Mouse (Mus musculus): ENCODE measurements at regions not wholly inside any gene's neighbourhood (a gene's known extent, or its start where the extent isn't known, plus 50 kb on each side); places are given as distances from the start of the nearest gene placed in this dataset.

DNA sequence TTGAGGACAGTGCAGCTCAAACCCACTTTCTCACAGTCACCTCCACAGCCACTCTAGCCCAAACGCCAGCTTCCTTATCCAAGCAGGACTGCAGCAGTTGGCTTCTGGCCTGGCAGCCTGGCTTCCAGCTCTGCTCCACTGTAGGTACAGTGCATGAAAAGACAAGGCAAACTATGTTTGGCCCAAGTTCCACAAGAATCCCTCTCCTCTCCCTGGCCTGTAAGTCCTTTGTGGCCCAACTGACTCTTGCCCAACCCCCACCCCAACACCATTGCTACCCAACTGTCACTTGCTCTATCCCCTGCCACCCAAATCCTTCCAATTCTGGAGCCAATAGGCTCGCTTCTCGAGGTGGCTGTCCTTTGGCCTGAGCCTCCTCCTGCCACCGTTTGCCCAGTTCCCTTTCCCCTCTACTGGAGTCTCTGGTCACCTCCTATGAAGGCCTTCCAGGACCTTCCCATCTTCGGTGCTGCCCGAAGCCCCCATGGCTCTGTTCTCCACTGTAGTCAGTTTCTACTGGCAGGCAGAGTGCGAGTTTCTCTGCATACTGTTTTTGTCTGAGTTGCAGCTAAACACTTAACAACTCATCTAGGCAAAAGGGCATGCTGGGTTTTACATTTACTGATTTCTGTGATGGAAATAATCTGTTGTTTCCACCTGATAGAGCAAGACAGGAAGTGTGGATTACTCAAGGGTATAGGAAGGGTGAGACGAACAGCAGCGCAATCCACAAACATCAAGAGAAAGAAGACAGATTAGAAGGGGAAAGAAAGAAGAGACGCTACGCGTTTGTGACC is 84.4 kb upstream of the Ptpn1 start:
- no peak for DNase-seq

- DNase-seq = no peak
Measured at GRCm38 (mm10) chr2:167845370-167845769, 86.5 kb upstream of the Ptpn1 start.

DNA sequence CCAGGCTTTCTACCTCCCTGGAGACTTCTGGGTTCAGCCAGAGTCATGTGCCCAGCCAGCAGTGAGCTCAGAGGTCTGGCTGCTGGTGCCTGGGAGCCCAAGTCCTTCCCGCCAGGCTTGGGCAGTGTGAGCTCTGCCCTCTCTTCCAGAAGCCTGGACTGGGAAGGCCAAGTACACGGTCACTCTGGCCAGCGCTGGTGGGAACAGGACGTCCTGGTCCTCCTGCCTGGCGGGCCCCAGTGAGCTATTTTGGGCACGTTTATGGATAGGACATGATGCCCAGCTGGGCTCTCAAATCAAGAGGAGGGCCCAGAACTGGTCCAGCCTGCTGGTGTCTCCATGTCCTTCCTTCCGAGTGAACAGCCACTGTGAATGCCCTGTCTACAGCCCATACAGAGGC is 87.3 kb upstream of the Ptpn1 start:
- no peak for DNase-seq

DNA sequence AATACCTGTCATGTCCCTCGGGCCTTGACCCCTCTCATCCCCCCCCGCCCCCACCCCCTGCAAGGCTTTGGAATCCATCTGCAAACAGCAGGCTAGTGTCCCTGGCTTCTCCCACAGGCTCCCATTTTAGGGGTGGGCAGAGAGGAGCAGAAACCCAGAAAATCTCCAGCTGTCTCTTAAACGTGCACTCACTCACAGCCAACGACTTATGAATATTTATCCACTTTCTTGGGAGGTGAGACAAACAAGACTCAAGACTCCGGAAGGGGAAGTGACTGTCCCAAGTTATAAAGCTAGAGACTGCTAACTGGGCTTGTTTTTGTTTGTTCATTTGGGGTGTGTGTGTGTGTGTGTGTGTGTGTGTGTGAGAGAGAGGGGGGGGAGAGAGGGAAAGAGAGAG is 87.9 kb upstream of the Ptpn1 start:
- DNase-seq = no peak

DNA sequence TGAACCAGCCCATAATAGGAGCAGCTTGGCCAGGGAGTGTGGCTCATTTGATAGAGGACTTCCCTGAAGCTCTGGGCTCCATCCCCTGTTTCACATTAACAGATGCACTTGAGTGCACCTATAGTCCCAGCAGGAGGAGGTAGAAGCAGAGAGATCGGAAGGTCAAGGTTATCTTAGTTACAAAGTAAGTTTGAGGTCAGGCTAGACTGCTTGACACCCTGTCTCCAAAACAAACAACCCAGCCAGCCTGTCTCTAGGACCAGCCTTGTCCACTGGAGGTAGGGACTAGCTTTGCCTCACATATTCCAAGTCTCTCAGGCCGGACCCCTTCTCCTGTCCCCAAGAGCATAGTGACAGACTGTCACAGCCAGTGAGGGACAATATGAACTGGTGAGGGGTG is 88.9 kb upstream of the Ptpn1 start:
- DNase-seq = no peak

GRCm38 (mm10) chr2:167842473-167842872 is 89.4 kb upstream of the Ptpn1 start:
- no peak for DNase-seq

DNA sequence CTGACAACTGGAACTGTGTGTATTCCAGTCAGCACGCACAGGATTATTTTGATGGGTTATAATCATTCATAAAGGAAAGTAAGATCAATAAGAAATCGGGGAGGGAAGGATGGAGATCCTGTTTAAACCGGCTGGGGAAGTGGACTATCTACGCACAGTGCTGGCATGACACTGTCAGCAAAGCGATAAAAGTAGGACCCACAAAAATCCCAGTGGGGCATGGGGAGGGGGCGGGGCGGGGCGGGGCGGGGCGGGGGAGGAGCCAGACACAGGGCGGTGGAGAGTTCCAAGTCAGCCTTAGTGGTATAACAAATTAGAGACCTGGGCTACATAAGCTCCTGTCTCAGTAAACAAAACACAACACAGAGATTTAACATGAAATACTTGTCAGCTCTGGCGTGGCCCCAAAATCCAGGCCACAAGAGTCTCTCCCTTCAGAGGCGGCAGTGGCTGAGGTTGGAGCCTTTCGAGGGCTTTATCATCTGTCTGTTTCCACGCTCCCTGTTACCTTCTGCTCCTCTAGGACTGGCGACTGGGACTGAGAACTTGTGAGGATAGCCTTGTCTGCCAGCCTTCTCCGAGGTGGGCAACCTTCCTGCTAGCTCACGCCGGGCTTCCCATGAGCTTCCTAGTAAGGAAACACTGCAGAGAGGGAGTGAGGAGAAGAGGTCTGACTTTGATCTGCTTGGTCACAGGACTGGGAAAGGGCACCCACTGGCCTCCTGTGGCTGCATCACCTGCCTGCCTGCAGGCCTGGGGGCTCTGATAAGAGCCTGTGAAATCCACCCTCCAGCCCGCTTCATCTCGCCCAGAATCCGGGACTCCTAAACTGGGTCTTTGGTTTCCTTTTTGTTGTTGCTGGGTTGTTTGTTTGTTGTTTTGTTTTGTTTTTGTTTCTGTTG is 90.3 kb upstream of the Ptpn1 start:
- no peak for DNase-seq

DNA sequence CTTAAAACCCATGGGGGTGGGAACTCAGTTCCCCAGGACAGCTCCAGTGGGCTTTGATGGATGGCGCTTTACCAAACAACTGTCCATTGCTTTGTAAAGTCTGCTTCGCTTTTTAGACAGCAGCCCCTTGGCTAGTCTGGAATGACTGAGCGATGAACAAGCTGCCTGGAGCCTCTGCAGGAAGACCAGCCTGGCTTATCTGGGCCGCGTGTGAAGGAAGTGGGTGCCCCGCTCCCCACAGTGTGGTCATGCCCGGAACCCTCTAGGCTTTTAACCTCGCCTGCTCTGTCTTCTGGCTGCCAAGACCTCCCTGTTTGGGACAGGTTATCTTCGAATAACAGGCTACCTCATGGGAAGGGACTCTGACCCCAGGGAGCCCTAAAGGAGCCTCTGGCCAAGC is 91.5 kb upstream of the Ptpn1 start:
- no peak for DNase-seq

DNA sequence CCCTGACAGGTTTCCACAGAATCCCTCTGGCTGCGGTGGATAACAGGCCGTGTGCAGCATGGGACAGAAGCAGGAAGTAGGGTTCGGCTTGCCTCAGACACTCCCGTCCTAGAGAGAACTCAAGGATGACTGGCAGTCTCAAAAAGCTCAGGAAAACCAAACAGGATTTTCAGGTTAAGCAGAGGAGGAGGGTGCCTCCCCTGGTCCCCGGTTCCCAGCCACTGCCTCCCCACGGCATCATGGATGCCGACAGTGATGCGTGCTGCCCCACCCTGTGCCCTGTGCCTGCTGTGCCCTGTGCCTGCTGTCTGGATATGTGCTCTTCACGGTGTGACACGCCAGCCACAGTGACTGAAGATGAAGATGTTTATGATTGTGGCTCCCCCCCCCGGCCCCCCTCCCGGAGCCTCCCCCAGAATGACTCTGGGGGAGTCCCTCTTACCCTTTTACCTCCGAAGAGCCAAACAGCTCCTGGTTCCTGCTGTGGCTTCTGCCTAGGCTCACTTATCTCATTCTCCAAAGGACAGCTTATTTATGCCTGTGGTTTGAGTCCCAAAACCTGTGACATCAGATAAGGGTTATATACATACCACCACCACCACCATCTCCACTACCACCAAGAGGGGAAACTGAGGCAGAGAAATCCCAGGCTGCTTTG is 92.4 kb upstream of the Ptpn1 start:
- no peak for DNase-seq

- DNase-seq = no peak
Measured at GRCm38 (mm10) chr2:167837596-167837995, 94.3 kb upstream of the Ptpn1 start.

DNA sequence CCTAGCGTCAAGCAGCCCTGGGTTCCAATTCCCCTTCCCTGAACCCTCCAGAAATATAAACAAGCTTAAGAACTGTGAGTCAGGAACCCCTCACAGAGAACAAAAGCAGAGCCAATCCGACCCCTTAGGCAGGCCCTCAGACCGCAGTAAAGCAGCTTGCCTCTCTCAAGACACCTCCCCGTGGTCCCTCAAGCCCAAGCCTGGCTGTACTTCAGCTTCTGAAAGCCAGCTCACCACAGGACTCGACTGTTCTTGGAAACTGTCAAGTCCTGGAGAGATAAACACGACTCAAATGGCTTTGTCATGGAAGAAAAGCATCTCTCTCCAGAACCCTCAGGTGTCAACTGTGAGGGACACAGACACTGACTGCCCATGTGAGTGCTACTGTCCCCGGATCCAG is 95.2 kb upstream of the Ptpn1 start:
- DNase-seq = no peak

DNA sequence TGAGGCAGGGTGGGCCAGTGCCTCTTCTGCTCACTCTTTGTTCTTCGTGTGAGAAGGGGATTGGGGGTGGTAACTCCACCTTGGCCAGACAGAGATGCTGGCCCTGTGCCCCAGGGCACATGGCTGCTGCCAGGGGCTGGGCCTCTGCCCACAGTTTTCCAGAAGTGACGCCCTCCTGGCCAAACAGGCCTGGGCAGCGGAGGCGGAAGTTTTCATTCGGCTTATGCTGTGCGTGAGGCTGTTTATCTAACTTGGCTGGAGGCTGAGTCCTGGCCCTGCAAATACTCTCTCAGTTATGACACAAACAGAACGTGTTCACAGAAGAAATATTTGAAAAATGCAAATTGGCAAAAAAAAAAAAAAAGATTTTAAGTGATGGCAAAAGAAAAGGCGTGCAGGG is 97.3 kb upstream of the Ptpn1 start:
- no peak for DNase-seq

GRCm38 (mm10) chr2:167833290-167833953 is 98.4 kb upstream of the Ptpn1 start:
- no peak for DNase-seq

GRCm38 (mm10) chr2:167831076-167832039 is 100.5 kb upstream of the Ptpn1 start:
- no peak for DNase-seq

- DNase-seq = no peak
Measured at GRCm38 (mm10) chr2:167828258-167828657, 103.6 kb upstream of the Ptpn1 start.

DNA sequence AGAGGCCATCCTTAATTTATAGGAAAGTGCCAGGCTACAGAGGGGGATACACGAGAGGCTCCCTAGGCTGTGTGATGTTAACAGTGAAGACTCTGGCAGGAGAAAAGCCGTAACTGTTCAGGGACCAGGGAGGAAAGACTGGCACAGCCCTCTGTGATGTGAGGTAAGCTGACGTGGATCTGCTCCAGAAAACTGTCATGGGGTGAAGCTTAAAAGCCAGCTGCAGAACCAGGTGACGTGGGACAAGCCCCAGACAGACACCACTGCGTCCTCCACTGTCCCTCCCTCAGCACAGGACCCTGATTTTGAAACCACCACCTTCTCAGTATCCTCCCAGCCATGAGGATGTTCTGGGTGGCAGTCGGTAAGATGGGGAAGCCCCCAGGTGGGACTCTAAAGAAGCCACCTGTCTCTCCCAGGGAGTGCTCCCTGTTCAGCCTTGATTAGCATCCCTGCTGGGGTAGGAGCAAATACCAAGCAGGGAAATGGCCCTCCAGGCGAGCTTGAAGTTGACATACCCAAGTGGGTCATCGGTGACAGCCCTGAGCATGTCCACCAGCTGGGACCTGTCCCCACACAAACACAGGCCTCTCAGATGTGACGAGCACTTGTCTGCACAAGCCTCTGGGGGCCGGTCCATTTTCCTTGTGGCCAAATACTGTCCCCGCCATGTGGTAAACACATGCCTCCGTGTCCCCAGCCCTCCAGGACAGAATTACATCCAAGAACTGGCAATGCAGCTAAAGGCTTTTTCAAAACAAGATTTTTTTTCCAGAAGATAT is 104.7 kb upstream of the Ptpn1 start:
- DNase-seq = no peak

DNA sequence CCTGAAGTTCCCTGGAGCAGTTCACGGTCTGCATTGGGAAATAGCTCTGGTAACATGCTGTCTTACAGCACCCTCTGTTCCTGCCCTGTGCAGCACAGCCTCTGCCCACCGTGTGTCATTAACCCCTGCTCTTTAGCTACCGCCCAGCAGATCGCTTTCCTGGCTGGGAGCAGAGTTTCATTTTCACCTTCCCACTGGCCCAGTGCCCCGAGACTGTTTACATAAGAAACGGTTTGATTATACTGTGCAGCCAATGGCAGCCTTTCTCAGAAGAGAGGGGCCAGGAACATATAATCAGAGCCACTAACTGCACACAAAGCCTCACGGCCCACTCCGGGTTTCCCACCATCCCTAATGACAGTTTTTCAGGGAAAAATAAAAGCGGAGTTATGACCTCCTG is 108.3 kb upstream of the Ptpn1 start:
- DNase-seq = no peak

DNA sequence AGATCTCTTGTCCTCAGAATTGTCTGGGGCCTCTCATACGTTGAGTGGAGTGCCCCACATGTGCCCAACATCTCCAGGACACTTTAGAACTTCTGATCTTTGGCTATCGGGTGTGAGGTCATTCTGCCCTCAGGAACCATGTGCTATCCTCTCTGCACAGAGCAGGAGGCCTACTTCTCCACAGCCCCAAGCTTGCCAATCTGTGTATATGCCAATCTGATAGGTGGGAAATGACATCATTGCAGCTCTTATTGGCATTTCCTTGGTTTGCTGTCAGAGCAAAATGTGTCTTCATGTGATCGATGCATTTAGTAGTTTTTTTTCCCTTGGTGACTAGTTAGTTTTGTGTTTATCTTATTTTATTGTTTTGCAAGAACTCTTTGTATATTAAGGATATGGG is 108.8 kb upstream of the Ptpn1 start:
- DNase-seq = no peak

DNA sequence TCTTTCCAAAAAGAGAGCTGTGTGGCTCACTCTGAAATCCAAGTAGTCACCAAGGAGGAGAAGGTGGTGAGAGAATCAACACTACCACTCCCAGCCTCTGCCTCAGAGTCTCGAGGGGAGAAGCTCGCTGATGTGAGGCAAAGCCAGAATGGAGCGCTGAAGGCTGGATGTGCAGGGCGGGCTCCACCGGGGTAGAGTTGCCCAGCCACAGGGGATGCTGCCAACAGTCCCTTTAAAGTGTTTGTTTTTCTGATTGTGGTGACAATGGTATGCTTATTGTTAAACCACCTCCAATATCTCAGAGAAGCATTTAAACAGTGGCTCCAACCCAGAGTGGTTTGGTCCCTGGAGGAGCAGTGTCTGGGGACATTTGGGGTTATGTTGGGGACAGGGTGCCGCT is 110.7 kb upstream of the Ptpn1 start:
- no peak for DNase-seq

DNA sequence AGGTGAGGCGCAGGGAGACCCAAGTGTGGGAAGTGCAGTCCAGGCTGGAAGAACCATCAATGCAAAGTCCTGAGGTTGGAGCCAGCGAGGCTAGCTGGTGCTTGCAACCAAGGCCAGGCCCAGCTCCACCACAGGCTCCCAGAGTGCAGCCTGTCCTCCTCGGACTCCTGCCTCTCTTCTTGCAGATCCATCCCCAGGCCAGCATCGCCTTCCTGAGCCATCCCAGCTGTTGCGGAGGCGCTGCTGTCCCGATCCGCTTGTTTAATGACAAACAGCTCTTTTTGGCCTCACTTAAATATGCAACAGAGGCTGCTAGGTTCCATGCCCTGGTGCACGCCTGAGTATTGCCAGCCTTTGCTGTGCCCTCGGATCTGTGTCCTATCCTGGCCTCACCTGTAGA is 113.1 kb upstream of the Ptpn1 start:
- no peak for DNase-seq

GRCm38 (mm10) chr2:167817030-167817429 is 114.8 kb upstream of the Ptpn1 start:
- DNase-seq = no peak
